Mouse (Mus musculus) liver, embryonic 12.5 days (tissue): ENCODE results near the gene H6pd. TPM values are rescaled to one million over a fixed set of nuclear protein-coding genes. Genes with fewer than 3 reads are reported as not detected.
A peak's percentile ranks its signal among the peaks of the same experiment; 100 is the strongest.

Source experiments
- ATAC-seq: fragments of 200-750 bp; cut with Nextera tagmentation; 2 replicates; pipeline ENCODE4 v1.8.0; 2017; ENCODE audit warnings: moderate number of reproducible peaks, mild to moderate bottlenecking, moderate library complexity
- H3K27ac ChIP-seq: fragments of 300-500 bp; sonication (generic); 2 replicates; pipeline ENCODE4 v1.5.1; 2016; ENCODE audit warnings: mild to moderate bottlenecking
- H3K27me3 ChIP-seq: fragments of 300-500 bp; sonication (generic); replicated peaks from 2 replicates; pipeline ENCODE4 v1.6.1; 2016; ENCODE audit warnings: mild to moderate bottlenecking, moderate library complexity
- H3K36me3 ChIP-seq: fragments of 300-500 bp; sonication (generic); 2 replicates; pipeline ENCODE4 v1.6.1; 2016; ENCODE audit warnings: mild to moderate bottlenecking, moderate library complexity
- H3K4me1 ChIP-seq: fragments of 300-500 bp; sonication (generic); 2 replicates; pipeline ENCODE4 v1.6.1; 2016
- H3K4me2 ChIP-seq: fragments of 300-500 bp; sonication (generic); 2 replicates; pipeline ENCODE4 v1.6.1; 2016; ENCODE audit warnings: mild to moderate bottlenecking, moderate library complexity
- H3K4me3 ChIP-seq: fragments of 300-500 bp; sonication (generic); 2 replicates; pipeline ENCODE4 v1.5.1; 2016; ENCODE audit warnings: mild to moderate bottlenecking, moderate library complexity
- H3K9ac ChIP-seq: fragments of 300-500 bp; sonication (generic); 2 replicates; pipeline ENCODE4 v1.6.1; 2016; ENCODE audit warnings: mild to moderate bottlenecking, moderate library complexity
- H3K9me3 ChIP-seq: fragments of 300-500 bp; sonication (generic); replicated peaks from 2 replicates; pipeline ENCODE4 v1.6.1; 2016; ENCODE audit warnings: mild to moderate bottlenecking, moderate library complexity
- WGBS: fragments of 180-500 bp; shearing (Covaris S2); methylation state at CpG from one replicate; pipeline ENCODE4 v1.1.7; 2016; ENCODE audit not compliant: insufficient replicate concordance; 5-methylcytosine and 5-hydroxymethylcytosine counted together
- polyA plus RNA-seq: library from polyadenylated mRNA; unstranded; fragments of >200 nt; fragmentation: Nextera tagmentation; extraction: Ambion mirVana; gene quantifications from 2 replicates; pipeline ENCODE4 v1.2.1, GENCODE M21; 2016

The H6pd gene
- polyA plus RNA-seq, 1 experiment from 2014 or later = 9.0 TPM

- Histone ChIP-seq H3K9ac (no peak overlapping the region), H3K36me3 (no peaks in the 10 kb centered on the region), H3K4me1 (peaks cover 19% of the 10 kb centered on the region), H3K27ac (no peak overlapping the region), H3K9me3 (no peaks in the 10 kb centered on the region), H3K4me3 (no peak overlapping the region), H3K4me2 (no peak overlapping the region), H3K27me3 (peaks cover 10% of the 10 kb centered on the region)
- WGBS = 71% methylated on average over 4 of the region's 4 CpGs
- ATAC-seq = no peak
Observed at GRCm38 (mm10) chr4:150014378-150015091, 5.7 kb upstream of the H6pd start.

GRCm38 (mm10) chr4:150013805-150014204 is 5.0 kb upstream of the H6pd start:
- 67% methylated on average over 5 of the region's 5 CpGs for WGBS
- Histone ChIP-seq H3K9ac (no peak overlapping the region), H3K27ac (no peak overlapping the region), H3K4me3 (no peak overlapping the region), H3K36me3 (no peaks in the 10 kb centered on the region), H3K4me1 (peaks cover 27% of the 10 kb centered on the region), H3K9me3 (no peaks in the 10 kb centered on the region), H3K4me2 (no peak overlapping the region), H3K27me3 (peaks cover 10% of the 10 kb centered on the region)
- ATAC-seq = no peak

GRCm38 (mm10) chr4:150013186-150013690 is 4.4 kb upstream of the H6pd start:
- Histone ChIP-seq H3K9me3 (no peaks in the 10 kb centered on the region), H3K4me3 (no peak overlapping the region), H3K4me2 (no peak overlapping the region), H3K36me3 (no peaks in the 10 kb centered on the region), H3K9ac (no peak overlapping the region), H3K27ac (no peak overlapping the region), H3K4me1 (peaks cover 32% of the 10 kb centered on the region), H3K27me3 (0 out of 2 replicates have a peak, but pooled peaks cover 5% of the 10 kb centered on the region)
- ATAC-seq = no peak
- WGBS = 72% methylated on average over 8 of the region's 8 CpGs

- H3K4me3 ChIP-seq = no peak overlapping the region
- H3K27me3 ChIP-seq = 0 out of 2 replicates have a peak, but pooled peaks cover 5% of the 10 kb centered on the region
- 0 out of 2 replicates have a peak overlapping the region, but pooled peaks have one; percentile 15 for H3K4me2 ChIP-seq
- peaks cover 42% of the 10 kb centered on the region for H3K4me1 ChIP-seq
- H3K9ac ChIP-seq = no peak overlapping the region
- H3K36me3 ChIP-seq = no peaks in the 10 kb centered on the region
- no peaks in the 10 kb centered on the region for H3K9me3 ChIP-seq
- no peak for ATAC-seq
- no peak overlapping the region for H3K27ac ChIP-seq
- WGBS = 46% methylated on average over 4 of the region's 4 CpGs
Observed at GRCm38 (mm10) chr4:150012322-150012723, 3.5 kb upstream of the H6pd start.

GRCm38 (mm10) chr4:150011564-150012321 is 2.9 kb upstream of the H6pd start:
- Histone ChIP-seq H3K9ac (no peak overlapping the region), H3K9me3 (no peaks in the 10 kb centered on the region), H3K4me2 (peak overlapping the region; percentile 15; the same call in 1 of the 2 replicates), H3K27ac (no peak overlapping the region; the same call in 1 of the 2 replicates), H3K27me3 (0 out of 2 replicates have a peak, but pooled peaks cover 3% of the 10 kb centered on the region), H3K4me1 (peaks cover 47% of the 10 kb centered on the region), H3K36me3 (no peaks in the 10 kb centered on the region), H3K4me3 (no peak overlapping the region)
- ATAC-seq = no peak
- WGBS = 21% methylated on average over 10 of the region's 10 CpGs

- Histone ChIP-seq H3K9me3 (no peaks in the 10 kb centered on the region), H3K4me3 (no peak overlapping the region), H3K36me3 (peaks cover 12% of the 10 kb centered on the region), H3K4me2 (peak overlapping the region; percentile 99; the same call in 1 of the 2 replicates), H3K27me3 (no peaks in the 10 kb centered on the region), H3K4me1 (peaks cover 57% of the 10 kb centered on the region), H3K9ac (no peak overlapping the region), H3K27ac (no peak overlapping the region)
- WGBS = 68% methylated on average over 6 of the region's 6 CpGs
- ATAC-seq = no peak
Observed at GRCm38 (mm10) chr4:150010054-150010730, 1.4 kb upstream of the H6pd start.

GRCm38 (mm10) chr4:150009587-150009930 is 736 bp upstream of the H6pd start:
- peak overlapping the region; percentile 92; the same call in 1 of the 2 replicates for H3K27ac ChIP-seq
- peaks cover 17% of the 10 kb centered on the region for H3K36me3 ChIP-seq
- no peak for ATAC-seq
- H3K4me3 ChIP-seq = peak overlapping the region; percentile 78
- peak overlapping the region; percentile 85; the same call in 1 of the 2 replicates for H3K9ac ChIP-seq
- H3K27me3 ChIP-seq = no peaks in the 10 kb centered on the region
- peak overlapping the region; percentile 99 for H3K4me2 ChIP-seq
- WGBS = 78% methylated on average over 6 of the region's 6 CpGs
- peaks cover 57% of the 10 kb centered on the region for H3K4me1 ChIP-seq
- no peaks in the 10 kb centered on the region for H3K9me3 ChIP-seq

- peaks cover 17% of the 10 kb centered on the region for H3K36me3 ChIP-seq
- no peaks in the 10 kb centered on the region for H3K9me3 ChIP-seq
- H3K4me2 ChIP-seq = peak overlapping the region; percentile 99
- H3K27ac ChIP-seq = peak overlapping the region; percentile 92
- H3K4me1 ChIP-seq = peaks cover 67% of the 10 kb centered on the region
- under 1% methylated on average over 42 of the region's 42 CpGs for WGBS
- peak overlapping the region; percentile 85 for H3K9ac ChIP-seq
- peak; percentile 78 for ATAC-seq
- H3K27me3 ChIP-seq = no peaks in the 10 kb centered on the region
- H3K4me3 ChIP-seq = peak overlapping the region; percentile 78
Observed at GRCm38 (mm10) chr4:150008325-150008852, 434 bp downstream of the H6pd start.

- ATAC-seq = no peak
- peak overlapping the region; percentile 85; the same call in 1 of the 2 replicates for H3K9ac ChIP-seq
- H3K36me3 ChIP-seq = peaks cover 17% of the 10 kb centered on the region
- peak overlapping the region; percentile 92; the same call in 1 of the 2 replicates for H3K27ac ChIP-seq
- H3K4me2 ChIP-seq = peak overlapping the region; percentile 99
- no peaks in the 10 kb centered on the region for H3K9me3 ChIP-seq
- WGBS = 81% methylated on average over 3 of the region's 3 CpGs
- H3K4me1 ChIP-seq = peaks cover 75% of the 10 kb centered on the region
- peak overlapping the region; percentile 78 for H3K4me3 ChIP-seq
- H3K27me3 ChIP-seq = no peaks in the 10 kb centered on the region
Observed at GRCm38 (mm10) chr4:150007444-150007843, 1.4 kb downstream of the H6pd start.

- Histone ChIP-seq H3K4me1 (peaks cover 75% of the 10 kb centered on the region), H3K9ac (no peak overlapping the region), H3K27me3 (no peaks in the 10 kb centered on the region), H3K4me3 (no peak overlapping the region), H3K36me3 (peaks cover 17% of the 10 kb centered on the region), H3K4me2 (peak overlapping the region; percentile 99), H3K9me3 (no peaks in the 10 kb centered on the region), H3K27ac (no peak overlapping the region)
- 69% methylated on average over 8 of the region's 8 CpGs for WGBS
- ATAC-seq = no peak
Observed at GRCm38 (mm10) chr4:150006991-150007390, 1.8 kb downstream of the H6pd start.

GRCm38 (mm10) chr4:150006122-150006854 is 2.5 kb downstream of the H6pd start:
- Histone ChIP-seq H3K9ac (no peak overlapping the region), H3K4me3 (no peak overlapping the region), H3K27me3 (no peaks in the 10 kb centered on the region), H3K27ac (no peak overlapping the region), H3K36me3 (peaks cover 17% of the 10 kb centered on the region), H3K4me1 (peaks cover 77% of the 10 kb centered on the region), H3K9me3 (no peaks in the 10 kb centered on the region), H3K4me2 (peak overlapping the region; percentile 99)
- WGBS = 73% methylated on average over 21 of the region's 21 CpGs
- ATAC-seq = no peak
